Mouse (Mus musculus): ENCODE results near the gene Armc9.
A peak's percentile ranks its signal among the peaks of the same experiment; 100 is the strongest.

Gene Armc9

DNA sequence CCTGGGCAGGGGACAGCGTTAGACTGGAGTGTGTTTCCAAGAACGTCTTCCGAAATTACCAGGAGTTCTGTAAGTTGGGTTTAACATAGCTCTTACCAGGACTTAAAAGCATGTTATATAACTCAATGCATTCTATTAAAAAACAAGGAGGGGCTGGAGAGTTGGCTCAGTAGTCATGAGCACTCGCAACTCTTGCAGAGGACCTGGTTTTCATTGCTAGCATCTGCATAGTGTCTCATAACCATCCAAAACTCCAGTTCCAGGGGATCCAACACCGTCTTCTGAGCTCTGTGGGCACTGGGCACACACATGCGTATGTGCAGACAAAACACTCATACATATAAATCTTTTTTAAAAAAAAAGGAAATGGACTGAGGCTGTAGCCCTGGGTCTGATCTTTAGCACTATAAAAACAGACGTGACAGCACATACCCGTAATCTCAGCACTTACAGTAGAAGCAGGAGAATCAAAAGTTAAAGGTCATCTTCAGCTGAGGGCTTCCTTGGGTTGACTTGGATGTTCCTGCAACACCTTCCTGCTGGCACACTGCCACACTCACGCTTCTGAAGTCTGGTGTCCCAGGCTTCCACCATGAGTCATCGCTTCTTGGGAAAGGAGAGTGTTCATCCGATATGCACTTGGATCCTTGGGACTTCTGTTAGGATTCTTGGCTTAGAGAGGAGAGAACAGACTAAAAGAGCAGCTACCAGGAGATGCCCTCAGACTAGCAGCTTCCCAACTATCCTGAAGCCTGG lies 127.4 kb downstream of the Armc9 start:
- no peak for DNase-seq (ENCODE audit: low read depth)

DNA sequence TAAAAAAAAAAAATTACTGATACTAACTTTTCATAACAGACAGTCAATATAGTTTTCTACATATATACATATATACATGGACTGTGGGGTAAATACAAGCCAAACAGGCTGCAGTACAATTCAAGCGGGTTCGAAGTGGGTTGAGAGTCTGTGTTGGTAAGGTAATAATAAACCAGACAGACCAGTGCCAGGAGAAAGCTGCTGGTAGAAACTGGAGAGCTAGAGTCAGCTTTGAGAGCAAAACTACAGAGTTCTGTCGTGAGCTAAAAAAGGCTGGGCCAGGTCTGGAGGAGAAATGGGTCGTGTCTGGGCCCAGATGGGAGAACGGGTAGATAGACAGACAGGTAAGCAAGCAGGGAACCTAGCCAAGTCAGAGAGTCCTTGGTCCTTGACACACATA lies 129.5 kb downstream of the Armc9 start:
- DNase-seq (ENCODE audit: low read depth), result no peak

DNA sequence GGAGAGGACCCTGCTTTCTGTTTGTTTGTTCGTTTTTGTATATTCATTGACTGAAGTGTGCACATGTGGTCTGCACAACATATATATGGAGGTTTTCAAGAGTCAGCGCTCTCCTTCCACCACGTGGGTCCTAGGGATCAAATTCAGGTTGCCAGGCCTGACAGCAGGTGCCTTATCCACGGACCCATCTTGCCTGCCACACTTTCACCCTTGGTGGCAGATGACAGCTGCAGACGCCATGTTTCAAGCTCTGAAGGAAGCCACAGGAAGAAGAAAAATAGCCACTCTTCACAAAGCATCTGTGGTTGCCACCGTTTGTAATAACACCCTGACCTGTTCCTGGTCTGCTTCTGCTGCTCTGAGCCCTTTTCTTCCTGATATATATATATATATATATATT lies 130.7 kb downstream of the Armc9 start:
- no peak for DNase-seq (ENCODE audit: low read depth)

DNA sequence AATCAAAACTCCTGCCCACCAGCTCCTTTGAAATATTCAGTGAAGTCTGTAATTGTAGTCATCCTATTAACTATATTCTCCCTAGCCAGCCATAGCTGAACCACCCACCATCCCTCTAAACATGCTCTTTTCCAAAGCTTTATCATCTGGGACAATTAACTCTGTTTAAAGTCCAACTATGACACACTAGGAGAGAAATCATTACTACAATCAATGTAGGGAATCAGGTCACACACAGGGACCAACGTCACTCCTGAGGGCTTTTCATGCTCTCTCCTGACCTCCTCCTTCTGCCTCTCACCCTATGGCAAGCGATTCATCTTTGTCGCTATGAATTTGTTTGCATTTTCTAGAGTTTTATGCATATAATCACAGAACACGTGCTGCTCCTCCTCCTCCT lies 132.9 kb downstream of the Armc9 start:
- DNase-seq (ENCODE audit: low read depth), result no peak

DNA sequence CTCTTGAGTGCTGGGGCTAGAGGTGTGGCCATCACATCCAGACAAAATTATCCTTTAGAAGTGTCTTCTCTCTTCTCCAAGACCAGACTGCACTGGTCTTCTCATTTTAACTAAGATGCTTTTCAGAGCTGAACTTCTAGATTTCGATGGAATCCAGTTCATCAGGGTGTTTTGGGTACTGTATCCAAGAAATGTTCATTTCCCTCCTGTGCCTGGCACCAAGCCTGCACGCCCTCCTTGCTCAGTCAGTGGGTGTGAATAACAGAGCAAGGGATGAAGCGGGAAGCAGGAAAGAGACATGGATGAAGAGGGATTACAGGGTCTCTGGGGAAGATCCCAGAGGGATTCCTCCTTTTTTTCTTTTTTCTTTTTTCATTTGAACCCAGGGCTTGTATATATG lies 135.9 kb downstream of the Armc9 start:
- DNase-seq (ENCODE audit: low read depth), result no peak

DNA sequence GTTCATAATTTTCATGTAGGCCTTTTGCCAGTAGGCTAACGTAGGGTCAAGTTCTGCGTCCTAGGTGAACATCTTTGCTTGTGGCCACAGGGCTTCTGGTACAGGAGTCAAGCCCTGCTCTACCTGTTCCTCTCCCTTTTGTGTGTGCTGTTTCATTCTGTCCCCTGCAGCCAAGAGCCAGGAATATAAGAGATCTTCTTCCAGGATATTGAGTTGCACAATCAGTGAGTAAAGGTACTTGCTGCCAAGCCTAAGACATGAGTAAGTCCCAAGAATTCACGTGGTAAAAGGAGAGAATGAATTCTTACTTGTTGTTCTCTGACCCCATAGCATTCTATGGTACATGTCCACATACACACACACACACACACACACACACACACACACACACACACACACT lies 138.5 kb downstream of the Armc9 start:
- no peak for DNase-seq (ENCODE audit: low read depth)

DNA sequence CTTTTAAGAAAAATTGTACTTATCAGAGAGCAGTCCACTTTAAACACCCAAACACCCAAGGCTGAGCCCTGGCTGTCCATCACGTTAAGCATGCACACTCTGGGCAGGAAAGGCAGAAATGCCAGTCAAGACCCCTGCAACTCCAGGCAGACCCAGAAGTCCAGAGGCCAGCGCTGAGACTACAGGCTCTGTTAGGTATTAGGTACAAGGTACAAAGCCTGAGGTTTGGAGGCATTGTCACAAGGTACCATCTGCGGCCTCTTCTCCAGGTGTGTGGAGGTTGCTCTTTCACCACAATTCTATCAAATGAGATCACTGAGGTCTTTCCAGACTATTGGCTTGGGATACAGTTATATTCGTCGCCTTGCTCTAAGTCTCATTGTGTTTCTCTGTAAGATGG lies 139.3 kb downstream of the Armc9 start:
- no peak for DNase-seq (ENCODE audit: low read depth)

DNA sequence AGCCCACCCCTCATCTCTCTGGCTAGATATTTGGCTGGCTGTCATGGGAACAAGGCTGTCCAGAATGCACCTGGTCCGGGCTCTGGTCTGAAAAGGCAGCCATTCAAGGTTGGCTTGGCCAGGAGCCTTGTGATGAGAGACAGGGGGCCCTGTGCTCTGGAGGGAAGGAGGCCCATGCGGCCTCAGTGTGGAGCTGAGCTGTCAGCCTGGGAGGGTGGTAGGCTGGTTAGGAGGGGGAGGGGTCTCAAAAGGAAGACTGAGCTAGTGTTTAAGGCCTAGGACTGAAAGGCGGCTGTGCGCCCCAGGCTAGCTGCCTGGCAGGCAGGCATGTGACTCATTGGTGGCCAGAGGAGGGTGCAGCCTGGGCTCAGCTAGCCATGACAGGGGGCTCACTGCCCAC lies 139.9 kb downstream of the Armc9 start:
- no peak for DNase-seq (ENCODE audit: low read depth)

DNA sequence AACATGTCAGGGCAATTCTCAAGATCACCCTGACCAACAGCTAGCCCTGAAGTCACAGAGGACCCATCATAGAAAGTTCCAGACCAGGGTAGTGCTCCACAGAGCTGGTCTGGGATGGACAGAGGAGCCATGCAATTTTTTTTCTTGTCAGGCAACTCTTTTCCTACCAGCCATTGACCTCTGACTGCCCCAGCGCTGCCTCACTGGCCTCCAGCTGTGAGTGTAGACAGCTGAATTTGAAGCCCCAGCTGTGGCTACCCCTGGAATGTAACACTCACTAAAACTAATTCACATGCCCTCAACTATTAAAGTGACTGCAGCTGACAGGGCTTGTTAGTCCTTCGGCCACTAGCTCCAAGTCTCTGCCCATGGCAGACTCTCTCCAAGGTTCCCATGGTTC lies 145.5 kb downstream of the Armc9 start:
- no peak for DNase-seq (ENCODE audit: low read depth)

DNA sequence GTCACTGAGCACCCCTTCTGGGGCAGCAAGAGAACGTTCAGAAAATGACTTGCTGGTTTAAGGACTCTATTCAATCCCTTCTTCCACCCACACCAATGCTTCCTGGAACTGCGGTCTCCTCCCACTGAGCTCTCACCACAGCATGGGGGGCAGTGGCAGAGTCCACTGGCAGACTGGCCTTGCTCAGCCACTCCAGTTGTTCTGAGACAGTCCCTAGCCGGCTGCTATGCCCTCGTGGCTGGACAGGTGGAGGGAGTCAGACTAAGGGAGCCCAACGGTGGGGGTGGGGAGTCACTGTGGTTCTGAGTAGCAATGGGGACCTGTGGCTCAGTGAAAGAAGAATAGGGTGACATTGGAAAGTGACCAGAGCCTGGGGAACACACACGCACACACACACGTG lies 146.2 kb downstream of the Armc9 start:
- DNase-seq (ENCODE audit: low read depth), result peak; percentile 54

DNA sequence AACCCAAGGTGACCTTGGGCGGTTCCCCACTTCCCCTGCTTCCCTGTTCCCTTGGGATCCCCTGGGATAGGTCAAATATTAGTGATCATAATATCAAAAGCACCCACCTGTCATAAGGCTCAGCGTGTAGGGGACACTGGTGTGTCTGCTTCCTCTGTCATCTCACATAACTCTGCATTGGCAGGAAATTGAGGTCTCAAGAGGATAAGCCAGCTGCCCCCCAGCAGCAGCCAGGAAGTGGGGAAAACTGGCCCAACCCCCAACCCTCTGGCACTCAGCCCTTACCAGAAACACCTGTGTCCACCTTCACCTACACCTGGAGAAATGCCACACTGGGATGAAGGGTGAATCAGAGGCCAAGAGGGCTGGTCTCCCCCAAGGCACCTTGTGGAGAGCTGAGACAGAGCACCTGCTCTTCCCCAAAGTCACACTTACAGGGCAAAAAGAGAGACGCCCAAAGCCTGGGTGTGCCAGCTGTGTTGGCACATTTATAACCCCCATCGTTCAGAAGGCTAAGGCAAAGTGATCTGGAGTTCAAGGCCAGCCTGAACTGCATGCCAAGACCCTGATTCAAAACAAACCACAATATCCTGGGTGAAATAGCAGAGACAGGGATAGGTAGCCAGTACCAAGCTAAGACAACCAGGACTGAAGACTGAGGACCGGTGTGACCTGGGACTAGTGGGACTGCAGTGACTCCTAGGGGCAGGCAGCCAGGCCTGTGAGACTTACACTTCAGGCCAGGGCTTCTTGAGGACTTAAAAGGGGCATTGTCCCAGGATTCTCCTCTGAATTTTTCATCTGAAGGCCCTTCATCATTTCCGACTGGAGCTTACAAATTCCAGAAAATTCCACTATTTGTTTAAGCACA lies 146.9 kb downstream of the Armc9 start:
- DNase-seq (ENCODE audit: low read depth), result peak; percentile 85

DNA sequence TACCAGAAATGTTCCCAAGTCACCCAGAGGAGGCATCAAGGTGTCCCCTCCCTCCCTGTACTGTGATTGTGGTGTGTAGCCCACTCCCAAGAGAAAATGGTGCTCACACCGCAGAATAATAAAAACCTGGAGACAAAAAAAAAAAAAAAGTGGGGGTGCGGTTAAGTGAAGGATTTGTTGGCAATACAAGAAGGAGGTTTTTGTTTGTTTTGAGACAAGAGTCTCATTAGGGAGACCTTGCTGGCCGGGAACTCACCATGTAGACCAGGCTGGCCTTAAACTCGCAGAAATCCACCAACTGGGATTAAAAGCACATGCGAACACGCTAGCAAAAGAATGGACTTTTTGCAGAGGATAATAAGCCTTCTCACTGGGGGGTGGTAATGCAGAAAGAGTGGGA lies 148.0 kb downstream of the Armc9 start, which contains the start of gene B3gnt7:
TSS of gene B3gnt7 (plus strand) at position 301 of the 400 bp plus-strand sequence.
- no peak for DNase-seq (ENCODE audit: low read depth)

DNA sequence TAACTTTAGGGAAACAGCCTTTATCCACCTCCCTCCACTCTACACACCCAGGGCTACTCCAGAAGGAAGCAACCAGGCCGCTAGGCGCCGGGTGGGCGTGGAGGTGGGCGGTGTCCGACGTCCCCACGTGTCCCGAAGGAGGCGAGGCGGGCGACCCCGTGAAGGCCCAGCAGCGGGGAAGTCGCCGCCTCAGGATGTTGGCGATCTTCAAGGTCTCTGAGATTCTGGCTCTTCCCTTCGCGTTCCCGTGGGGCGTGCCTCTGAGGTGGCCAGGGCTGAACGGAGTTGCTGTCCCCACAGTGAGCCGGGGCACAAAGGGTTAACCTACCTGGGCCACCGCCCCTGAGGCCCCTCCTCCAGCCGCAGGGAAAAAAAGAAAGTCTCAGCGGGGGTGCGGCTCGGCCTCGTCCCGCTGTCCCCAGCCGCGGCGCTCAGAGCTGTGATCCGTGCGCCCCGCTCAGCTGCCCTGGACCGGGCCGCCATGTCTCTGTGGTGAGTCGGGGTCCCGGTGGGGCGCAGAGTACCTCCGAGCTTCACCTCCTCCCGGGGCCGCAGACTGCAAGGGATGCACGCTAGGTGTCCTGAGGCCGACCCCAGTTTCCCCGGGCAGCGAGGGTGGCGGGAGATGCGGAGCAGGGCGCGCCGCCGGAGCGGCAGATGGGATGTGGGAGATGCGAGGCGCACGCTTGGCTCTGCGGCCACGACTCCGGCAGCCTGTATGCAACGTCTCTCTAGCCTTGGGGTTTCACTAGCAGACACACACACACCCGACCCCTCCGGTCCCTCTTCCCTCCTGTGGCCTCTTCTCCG lies 148.7 kb downstream of the Armc9 start:
- peak; percentile 33 for DNase-seq (ENCODE audit: low read depth)

DNA sequence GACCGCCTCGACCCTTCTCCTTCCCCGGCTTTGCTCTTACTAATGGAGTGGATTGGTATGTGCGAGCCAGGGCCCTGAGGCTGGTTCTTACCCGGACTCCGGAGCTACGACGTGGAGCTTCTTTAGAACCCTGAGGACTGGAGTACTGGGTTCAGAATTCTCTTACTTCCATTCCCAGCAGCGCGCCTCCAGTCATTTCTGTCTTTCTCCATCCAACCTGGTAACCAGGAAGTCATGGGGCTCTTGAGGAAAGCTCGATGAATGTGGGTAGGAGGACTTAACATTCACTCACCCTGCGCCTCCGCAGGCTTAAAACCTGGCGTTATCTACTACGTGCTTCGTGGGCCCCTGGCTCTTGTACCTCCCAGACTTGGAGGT lies 149.3 kb downstream of the Armc9 start:
- DNase-seq (ENCODE audit: low read depth), result no peak

DNA sequence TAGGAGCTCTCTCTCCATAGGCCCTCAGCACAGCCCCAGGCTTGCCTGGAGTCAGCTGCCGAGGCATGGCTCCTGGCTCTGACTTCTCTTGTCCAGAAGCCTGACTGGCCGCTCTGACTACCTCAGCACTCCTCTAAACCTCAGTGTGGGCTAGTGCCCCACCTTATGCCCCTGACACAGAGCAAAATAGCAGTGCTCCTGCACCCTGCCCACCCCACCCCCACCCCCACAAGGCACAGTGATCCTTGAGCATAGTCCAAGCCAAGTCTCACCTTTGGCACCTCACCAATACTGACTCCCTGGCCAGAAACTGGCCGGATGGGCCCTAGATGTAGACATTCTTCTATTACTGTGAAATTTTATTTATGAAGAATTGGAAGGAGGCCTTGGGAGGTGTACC lies 152.1 kb downstream of the Armc9 start:
- no peak for DNase-seq (ENCODE audit: low read depth)

DNA sequence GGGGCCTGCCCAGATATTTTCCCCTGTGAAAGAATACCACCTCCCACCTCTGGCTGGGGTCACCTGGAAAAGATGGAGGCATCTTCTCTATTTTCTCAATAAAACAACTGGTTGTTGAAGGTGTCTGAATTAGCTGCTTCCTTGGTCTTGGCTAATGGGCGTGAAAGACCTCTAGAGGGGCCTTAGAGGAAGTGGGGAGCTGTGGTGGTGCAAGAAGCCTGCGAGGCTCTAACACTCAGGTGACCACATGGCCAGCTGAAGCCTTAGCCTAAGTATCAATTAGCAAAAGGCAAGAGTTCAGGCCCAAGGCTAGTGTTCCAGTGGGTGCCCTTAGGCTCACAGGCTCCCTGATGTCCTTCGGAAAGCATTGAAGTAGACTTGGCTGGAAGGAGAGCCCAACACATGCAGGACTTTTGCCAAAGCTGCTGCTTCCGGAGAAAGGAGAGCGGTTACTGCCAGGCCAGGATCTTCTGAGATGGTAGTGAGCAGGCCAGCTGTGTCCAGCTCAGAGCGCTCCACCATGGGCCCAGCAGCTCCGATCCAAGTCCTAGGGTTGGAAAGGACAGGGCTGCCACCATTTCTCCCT lies 152.7 kb downstream of the Armc9 start:
- no peak for DNase-seq (ENCODE audit: low read depth)

DNA sequence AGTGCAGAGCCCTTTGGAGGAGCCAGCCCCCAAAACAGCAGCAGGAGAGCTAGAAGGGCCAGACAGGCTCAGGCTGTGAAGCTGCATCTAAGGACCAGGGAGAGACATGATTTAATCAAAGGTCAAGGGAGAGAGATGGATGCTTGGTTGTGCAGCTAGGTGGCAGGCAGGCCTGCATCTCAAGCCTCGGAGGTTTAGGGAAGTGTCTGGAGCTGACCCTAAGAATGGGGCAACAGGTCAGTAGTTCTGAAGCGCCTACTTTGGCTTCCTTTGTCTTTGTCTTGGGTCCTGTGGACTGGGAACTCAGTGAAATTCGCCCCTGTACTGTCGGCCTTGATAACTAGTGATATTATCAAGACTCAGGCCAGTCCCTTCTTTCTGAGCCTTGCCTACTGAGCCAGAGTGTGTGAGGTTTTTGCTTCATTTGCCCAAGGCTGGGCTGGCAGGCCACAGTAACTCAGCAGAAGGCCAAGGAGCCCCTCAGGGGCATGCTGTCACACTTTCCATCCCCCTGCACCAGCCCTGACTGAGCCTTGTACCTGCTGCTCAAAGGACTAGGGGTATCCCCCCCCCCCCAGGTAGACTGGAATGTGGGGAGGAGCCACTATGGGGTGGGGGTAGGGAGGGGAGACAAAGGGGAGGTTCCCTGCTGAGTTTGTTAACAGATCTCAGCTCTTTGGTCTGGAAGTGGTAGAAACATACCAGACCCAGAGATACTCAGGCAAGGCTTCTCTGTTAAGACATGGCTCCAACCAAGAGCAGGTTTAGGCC lies 153.5 kb downstream of the Armc9 start:
- no peak for DNase-seq (ENCODE audit: low read depth)

DNA sequence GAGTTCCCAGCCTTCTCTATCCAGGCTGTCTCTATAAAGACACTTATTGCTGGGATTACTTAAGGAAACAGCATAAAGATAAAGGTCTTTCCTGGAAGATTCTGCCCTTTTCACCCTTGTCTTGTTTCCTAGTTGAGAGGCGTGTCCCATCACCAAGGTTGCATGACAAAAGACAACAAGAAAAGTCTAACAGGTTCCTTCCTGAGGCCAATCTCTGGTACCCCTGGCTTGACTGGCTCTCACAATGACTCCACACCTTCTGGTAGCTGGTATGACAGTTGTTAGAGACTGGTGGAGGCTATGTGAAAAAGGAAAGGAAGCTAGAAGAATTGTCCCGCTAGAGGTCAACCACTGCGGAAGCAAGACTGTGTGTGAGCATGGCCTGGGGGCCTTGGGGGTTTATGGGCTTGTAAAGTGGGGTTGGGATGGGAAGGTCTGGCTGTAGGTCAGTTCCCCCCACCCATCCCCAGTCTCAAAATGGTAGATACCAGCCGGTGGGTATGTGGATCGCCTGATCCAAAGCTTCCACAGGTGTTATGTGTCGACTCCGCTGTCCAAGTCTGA lies 154.8 kb downstream of the Armc9 start:
- DNase-seq (ENCODE audit: low read depth), result no peak

DNA sequence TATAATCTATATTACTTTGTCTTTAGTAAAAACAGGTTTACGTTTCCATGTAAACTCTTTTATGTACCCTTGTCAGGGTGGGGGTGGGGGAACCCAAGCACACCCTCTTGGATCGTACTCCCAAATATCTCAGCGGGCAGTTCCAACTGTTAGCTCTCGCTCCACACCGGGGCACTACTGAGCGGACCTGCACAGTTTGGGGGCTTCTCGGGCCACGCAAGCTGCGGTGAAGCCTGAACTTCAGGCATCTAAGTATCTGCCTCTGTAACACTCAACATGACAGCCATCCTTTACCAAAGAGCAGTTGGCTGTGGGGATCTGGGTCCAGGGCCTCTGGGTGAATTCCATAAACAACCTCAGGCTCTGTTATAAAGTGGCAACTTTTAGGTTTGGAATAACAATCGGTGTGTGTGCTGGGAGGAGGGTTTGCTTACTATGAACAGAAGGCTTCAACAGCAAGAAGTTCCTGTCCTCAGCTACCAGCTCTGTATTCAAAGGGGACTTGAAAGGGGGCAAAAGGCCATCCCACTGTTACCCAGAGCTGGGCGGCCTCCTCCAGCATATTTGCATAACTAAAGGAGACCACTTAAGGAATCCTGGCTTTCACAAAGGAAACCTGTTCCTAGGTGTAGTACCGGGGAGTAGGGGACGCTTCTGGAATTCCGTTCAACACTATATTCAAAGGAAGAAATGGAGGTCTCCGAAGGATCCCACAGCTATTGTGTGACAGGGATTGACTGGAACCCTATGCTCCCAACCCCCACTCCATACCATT lies 156.1 kb downstream of the Armc9 start:
- DNase-seq (ENCODE audit: low read depth), result no peak

DNA sequence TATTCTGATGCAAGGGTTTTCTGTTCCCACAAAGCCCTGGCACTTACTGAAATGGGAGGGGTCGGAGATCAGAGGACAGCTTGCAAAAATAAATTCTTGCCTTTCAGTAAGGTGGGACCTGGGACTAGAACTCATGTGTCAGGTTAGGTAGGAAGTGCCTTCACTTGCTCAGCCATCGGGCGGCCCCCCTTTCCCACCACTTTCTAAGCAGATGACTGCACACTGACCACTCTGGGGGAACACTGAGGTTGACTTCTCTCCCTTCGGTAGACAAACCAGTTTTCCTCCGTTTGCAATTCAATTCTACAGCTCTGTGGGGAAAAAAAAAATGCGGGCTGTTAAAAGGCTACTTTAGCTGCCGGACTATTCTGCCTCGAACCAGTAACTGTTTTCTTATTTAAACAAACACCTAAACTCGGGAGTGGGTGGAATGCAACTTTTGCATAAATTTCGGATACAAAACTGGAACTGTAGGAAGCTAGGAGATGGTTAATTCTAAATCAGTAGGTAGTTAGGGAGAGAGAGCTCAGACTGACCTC lies 157.0 kb downstream of the Armc9 start:
- no peak for DNase-seq (ENCODE audit: low read depth)
